Mouse (Mus musculus): ENCODE results near the gene Atxn10.

Atxn10 gene

DNA sequence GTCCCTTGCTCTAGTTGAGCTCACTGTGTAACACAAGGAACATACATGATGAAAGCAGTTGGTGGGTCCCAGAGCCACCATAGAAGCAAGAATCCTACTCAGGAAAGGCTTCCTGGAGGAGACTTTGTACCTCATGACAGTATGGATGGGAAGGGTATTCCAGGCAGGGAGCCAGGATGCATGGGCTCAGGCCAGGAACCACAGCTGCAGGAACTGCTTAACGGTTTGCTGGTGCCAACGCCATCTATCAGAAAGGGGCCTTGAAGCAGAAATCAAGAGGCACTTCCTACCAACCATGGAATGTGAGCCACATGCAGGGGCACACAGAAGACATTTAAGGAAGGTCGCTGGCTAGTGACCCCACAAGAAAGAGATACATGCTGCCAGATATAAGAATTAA, 138.7 kb downstream of the Atxn10 start:
- DNase-seq (ENCODE audit: low spot score): no peak

DNA sequence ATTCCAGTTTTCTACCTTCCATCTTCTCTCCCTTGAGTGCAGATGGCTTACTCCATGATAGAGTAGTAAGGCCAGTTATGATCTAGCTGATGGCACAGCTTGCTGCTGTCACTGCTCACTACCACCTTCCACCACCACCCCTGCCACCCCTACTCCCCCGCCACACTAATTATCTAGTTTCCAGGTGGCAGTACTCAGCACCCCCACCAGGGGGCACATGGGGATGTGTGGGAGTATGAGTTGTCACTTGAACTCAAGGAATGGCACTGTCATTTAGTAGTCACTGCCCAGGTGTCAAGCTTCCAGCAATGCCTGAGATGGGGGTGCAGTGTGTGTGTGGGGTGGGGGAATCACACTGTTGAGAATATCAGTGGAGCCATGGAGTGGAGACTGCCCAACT, 141.5 kb downstream of the Atxn10 start:
- peak; percentile 58 for DNase-seq (ENCODE audit: low spot score)

DNA sequence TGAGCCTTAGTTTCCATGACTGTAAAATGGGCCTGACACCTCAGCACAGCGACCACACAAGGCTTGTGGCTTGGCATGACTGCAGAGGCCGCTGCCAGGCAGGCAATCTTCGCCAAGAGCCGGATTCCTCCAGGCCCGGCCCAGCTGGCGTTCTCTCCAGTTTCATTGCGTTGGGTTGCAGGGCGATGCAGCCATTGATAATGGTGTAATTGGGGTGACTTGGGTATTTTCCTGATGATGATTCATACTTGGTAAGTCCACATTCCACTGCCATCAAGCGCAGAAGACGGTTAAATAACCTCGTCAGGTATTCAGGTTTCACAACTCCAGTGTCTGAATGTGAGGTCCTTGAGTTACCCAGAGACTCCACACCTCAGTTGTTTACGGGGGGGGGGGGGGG, 143.3 kb downstream of the Atxn10 start:
- DNase-seq (ENCODE audit: low spot score): peak; percentile 48

DNA sequence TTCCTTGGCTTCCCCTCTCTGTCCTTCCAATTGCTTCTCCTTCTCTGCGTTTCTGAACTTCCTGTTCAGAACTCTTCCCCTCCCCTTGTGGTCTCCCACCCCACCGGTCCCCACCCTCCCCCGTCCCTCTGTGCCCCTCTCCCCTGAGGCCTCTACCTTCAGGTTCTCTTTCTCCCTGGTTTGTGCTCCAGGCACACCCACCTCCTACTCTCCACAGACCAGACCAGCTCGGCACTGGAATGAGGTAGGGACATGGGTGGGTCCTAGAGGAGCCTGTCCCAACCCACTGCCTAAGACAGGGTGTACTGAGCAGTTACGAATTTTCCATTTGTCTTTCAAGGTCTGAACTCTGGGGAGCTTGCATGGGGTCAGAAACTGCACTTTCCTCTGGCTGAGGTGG, 143.9 kb downstream of the Atxn10 start:
- DNase-seq (ENCODE audit: low spot score): no peak

DNA sequence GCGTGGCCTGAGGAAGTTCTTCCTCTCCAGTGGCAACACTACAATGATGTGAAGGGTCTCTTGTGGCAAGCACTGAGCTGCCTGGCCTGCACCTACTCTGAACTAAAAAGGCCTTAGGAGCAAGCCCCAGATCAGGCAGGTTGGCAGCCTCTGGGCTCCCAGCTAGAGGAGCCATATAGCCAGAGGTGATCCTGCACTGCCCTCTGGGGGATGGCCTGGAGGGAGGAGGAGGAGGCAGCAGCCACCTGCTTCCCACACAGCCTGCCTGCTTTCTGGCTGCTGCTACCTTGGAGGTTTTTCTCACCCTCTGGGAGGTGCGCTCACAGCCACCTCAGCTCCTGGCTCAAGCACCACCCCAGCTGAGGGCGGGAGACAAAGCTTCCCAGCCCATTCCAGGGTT, 144.6 kb downstream of the Atxn10 start:
- DNase-seq (ENCODE audit: low spot score): peak; percentile 65

DNA sequence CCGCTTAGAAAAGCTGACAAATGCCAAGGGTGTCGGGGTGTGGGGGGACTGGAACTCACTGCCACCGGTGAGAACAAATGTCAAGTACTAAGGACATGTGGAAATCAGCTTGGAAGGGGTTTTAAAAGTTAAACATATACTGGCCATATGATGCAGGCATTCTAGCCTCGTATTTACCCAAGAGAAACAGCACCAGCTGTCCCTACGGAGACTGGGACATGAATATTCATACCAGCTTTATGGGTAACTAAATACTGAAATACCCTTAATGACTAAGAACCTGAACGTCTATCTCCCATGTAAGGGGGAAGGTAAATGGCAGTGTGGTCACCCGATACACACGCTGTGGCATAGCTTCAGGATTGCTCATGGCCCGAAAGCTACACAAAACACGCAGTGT, 152.9 kb downstream of the Atxn10 start:
- no peak for DNase-seq (ENCODE audit: low spot score)

DNA sequence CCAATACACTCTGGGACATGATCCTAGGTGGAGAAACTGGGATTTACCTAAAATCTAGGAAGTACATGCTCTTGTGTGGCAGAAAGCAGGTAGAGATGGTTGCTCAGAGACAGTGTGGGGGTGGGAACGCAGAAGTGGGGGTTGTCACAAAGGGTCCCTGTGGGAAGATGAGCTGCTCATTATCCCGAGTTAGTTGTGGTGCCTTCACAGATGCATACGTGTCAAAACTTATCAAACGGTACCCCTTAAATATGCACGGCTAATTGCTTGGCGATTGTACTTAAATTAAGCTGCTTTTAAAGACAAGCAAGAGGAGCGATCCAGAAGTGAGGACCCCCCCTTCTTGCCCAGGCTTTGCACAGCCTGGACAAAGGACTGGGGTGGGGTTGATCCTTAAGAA, 153.7 kb downstream of the Atxn10 start:
- DNase-seq (ENCODE audit: low spot score): no peak

DNA sequence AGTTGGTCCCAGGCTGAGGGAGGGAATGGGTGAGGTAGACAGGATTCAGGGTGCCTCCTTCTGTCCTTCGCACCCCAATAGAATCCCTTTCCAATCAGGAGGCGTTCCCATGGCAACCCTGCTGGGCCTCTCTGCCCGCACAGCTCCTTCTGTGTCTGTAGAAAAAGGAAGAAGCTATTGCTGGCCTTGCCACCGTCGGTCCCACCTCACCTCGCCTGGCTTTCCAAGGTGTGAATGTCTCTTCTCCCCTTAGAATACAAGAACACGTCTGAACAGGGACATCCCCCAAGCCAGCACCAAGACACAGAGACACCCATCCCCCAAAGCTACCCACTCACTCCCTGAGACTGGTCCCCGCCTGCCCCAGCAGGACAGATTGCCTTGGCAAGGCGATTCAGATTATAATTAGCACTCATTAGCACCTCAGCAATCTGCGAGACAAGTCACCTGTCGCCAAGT, 158.1 kb downstream of the Atxn10 start:
- DNase-seq (ENCODE audit: low spot score): no peak

DNA sequence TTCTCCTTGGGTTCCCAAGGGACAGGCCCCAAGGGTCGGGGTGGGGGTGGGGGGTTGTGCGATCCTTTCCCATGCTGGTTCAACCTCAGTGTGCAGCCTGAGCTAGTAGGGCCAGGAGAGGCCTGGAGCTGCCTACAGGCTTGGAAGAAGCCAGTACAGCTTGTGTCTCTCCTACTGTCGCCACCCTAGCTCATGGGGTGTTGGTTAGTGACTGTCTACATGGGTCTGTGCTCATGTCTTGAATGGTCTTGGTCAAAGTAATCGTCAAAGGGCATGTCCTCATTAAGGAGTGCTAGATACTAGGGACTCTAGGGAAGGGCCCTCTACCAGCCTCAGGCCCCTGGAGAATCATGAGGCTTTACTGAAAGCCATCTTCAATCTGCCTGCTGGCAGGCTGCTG, 161.5 kb downstream of the Atxn10 start:
- DNase-seq (ENCODE audit: low spot score): no peak

DNA sequence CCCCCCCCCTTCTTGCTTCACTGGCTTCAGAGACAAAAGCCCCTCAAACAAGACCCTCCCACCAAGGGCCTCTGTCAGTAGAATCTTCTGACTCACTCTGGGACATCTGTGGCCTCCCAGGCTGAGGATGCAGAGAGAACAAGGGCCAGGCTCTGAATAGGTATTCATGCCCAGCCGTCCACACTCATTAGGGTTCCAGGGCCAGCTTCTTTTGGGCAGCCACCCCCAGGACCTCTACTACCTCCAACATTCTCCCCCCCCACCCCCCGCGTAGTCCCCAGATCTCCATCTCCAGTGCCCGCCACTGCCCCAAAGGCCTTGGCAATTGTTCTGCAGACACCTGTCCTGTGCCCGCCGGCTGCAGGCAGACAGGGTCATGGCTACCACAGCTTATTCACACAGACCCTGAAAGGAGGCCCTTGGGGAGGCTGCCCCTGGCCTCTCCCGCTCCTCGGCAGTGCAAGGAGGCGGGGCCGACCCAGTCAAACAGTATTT, 162.0 kb downstream of the Atxn10 start:
- no peak for DNase-seq (ENCODE audit: low spot score)

DNA sequence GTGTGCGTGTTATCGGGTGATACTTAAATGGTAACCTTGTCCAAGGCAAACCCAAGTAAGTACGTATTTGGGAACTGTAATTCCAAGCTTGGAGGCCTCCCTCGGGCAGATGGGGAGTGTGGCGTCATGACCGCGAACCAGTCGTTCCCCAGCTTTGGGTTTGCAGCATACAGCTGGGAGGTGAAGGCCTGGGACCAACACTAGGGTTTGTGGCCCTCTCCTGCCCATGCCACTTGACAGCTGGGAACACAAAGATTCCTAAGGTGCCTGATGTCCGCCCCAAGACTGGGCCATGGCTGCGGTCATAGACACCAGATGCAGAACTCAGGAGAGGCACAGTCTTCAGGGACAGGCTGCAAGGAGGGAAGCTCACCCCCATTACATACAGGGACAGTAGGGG, 164.2 kb downstream of the Atxn10 start:
- DNase-seq (ENCODE audit: low spot score): no peak

DNA sequence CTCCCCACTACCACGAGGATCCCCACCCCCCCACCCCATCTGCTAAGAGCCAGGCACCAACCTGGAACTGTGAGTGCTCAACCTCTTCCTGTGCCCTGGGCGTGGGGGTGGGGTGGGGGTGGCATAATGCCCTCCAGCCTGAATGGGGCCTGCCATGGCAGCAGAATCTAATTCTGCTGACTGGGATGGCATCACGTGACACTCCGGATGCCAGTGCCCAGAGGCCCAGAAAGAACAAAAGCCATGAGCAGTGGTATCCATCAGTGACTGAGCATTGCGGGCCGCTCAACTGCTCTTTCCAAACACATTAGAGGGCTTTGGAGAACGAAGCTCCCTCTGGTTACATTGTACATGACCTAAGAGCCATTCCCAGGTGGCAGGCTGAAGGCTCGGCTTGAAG, 167.1 kb downstream of the Atxn10 start, which contains the start of gene 7530416G11Rik:
7530416G11Rik (minus strand) TSS at position 101 of the 400 bp plus-strand sequence.
- DNase-seq (ENCODE audit: low spot score): no peak

DNA sequence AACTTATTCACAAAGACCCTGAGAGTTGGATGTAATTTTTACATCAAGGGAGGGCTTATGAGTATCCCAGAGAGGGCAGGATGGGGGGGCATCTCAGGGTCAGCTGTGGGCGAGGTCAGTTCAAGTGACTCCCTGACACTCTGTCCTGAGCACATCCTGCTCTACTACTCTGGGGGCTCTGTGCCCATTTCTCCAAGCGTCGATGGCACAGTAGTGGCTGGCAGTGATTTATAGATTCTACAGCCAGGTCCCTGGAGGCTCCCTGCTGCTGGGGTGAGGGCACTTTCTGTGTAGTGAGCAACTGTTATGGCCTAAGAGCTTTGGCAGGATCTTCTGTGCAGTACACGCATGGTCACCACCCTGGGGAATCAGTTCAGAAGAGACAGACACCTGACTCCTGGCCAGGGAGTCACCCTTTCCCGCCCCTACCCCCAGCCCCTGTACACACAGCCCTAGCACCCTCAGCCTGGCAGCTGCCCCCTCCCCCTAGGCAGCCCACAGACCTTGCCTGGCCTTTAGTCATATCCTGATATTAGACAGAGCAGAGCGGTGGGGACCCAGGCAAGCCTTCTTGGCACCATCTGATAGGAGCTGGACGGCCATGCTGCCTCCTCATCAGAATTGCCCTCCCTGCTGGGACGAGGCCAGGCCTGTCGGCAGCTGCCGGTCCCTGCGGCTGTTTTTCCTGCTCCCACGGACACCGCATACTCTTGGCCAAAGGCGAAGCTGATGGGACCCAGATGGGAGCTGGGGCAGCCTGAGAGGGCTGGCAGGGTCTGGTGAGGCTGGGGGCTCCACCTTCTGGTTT, 169.3 kb downstream of the Atxn10 start:
- DNase-seq (ENCODE audit: low spot score): peak; percentile 32

DNA sequence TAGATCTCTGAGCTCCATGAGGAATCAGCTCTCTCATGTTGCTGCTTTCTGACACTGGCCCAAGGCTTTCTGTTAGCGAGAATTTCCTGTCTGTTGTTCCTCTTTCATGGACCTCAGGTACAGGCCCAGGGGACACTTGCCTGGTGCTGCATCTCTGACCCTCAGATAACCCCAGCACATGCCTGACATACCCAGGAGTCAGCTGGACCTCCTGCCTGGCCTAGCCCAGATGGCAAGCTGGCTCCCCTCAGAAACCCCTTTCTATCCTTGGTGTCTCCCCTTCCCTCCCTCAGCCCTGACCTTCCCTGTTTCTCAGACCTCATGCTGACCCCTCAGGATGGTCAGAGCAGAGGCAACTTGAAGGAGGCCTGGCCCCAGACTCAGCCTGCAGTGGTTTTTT, 170.6 kb downstream of the Atxn10 start:
- DNase-seq (ENCODE audit: low spot score): no peak

DNA sequence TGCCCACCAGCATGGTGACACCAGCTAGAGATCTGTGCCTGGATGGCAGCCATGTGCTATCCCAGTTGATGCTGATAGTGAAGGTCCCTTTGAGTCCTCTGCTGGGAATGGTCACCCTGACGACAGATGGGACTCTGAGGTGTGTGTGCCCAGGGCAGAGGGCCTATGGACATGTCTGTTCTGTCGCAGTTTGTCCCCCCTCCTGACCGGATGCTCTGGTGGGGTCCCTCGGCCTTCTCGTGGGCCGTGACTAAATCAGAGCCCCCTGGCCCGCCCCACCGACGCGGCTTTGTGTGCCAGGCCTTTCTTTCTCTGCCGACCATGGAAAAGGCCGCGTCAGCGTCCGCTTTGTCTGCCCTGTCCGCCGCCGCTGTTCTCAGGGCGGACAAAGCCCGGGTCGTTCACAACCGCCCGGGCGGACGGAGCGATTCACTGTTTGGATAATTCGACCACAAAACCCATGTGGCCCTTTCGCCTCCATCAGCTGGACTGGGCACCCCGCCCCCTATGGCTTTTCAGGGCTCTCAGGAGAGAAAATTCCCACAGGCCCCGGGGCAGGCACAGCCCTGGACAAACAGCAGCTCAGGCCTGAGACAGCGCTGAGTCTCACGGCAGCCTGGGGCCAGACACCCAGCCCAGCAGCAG, 171.4 kb downstream of the Atxn10 start:
- DNase-seq (ENCODE audit: low spot score): no peak

Measured in lung, postnatal 25 days (tissue).